Mouse (Mus musculus) gastrocnemius, postnatal 25 days (tissue): ENCODE results near the gene Wdr12. TPM values are rescaled to one million over a fixed set of nuclear protein-coding genes. Genes with fewer than 3 reads are reported as not detected.

Source experiments
- total RNA-seq, 2 experiments: library from RNA; stranded (reverse); gene quantifications; 1 replicate in 1 of 2; 2 replicates in 1 of 2; pipeline ENCODE4 v1.2.3; 2021

Wdr12 gene
- total RNA-seq, 2 experiments from 2014 or later = 12.4 to 13.7 TPM

Other genes with a start within 250 kb of the Wdr12 start
- gene Fam117b, start 185.6 kb downstream of the Wdr12 start, total RNA-seq = 1 to 10 TPM; 3.5 to 4.6 TPM
- under 1 TPM; 0.23 to 0.38 TPM for gene Ica1l, start 55.5 kb downstream of the Wdr12 start, total RNA-seq
- gene Carf, start 398 bp downstream of the Wdr12 start, total RNA-seq = 1 to 10 TPM; 4.5 to 5.9 TPM
- gene Nbeal1, start 82.0 kb upstream of the Wdr12 start, total RNA-seq = 10 to 100 TPM; 21.6 to 24.5 TPM
- 1 to 10 TPM; 5.5 to 6.2 TPM for gene Cyp20a1, start 244.7 kb upstream of the Wdr12 start, total RNA-seq